Mouse (Mus musculus) erythroblast, adult 5-6 weeks (primary cell): ENCODE measurements around the gene Sgcd. TPM values are rescaled to one million over a fixed set of nuclear protein-coding genes. Genes with fewer than 3 reads are reported as not detected.

ENCODE experiments used
- ATAC-seq: replicated peaks from 2 replicates; pipeline ENCODE4 v1.8.0; 2016; ENCODE audit warnings: moderate number of reproducible peaks, mild to moderate bottlenecking, moderate TSS enrichment, inconsistent platforms; ENCODE audit not compliant: poor library complexity, low FRiP score, severe bottlenecking
- total RNA-seq, 2 experiments: library from RNA; stranded (forward) in 1 of 2; stranded (reverse) in 1 of 2; fragments of 150-400 nt in 1 of 2; fragments of 200-764, 138-1000 nt in 1 of 2; gene quantifications; 2 replicates each; pipeline versions ENCODE4 v1.2.3 to v1.2.4; 2015 to 2017; ENCODE audit warnings: low replicate concordance in 2 of 2

Gene Sgcd
- 0.38 TPM in 1 of 2 replicates, not detected in the other for total RNA-seq (2015; ENCODE audit: low replicate concordance)
- total RNA-seq (2017; ENCODE audit: low replicate concordance), result not detected in 2 replicates

DNA sequence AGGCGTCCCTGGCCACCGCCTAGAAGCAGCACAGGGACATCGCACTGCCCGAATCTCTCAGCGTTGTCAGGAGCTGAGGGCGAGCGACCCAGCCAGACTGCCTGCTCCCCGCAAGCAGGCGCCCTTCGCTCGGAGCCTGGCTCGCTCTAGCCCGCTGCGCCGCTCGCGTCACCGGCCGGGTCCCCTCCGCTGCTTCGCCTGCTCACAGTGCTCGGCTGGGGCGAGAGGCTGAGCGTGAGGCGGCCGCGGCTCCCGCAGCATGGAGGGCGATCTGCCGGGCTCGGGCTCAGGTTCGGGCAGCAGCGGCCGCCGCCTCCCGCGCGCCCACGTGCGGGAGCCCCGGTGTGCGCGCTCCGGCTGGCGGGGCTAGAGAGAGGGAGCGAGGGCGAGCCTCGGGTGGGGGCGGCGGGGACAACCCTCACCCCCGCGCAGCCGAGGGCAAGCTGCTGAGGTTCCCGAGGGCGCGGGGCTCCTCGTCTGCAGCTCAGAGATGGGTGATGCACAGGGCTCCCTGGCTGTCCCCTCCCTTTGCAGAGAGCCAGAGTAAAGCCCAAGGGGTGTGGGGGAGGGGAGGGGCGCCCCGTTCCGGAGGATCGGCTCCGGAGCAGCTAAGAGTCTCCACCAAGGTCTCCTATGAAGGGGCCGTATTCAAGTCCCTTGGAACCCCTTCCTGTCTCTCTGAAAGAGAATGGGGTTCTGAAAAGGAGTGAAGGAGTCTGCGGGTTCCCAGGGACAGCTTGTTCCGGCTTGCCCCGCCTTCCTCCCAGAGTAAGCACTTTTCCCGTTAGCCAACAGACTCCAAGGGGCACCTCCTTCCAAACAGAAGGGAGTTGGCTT lies at the start of gene Sgcd:
Gene Sgcd (minus strand): TSS at position 273 of the 837 bp plus-strand sequence.
- no peak for ATAC-seq

DNA sequence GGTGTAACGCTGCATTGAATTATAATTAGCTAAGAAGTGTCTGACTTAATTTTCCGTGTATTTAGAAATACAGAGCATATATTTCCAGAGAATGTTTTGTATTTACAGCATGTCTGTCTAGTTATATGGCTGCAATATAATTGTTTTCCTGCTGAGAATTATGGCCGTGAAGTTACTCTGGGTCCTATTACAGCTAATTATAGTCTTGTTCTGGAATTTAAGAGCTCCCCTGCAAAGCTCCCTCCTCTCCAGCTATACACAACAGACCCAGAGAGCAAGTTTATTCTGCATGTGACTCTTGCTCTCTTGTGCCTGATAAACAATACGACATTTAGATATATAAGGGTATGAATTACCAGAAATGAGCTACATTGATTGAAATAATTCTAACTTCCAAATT lies 49.3 kb upstream of the Sgcd start:
- ATAC-seq, result no peak

DNA sequence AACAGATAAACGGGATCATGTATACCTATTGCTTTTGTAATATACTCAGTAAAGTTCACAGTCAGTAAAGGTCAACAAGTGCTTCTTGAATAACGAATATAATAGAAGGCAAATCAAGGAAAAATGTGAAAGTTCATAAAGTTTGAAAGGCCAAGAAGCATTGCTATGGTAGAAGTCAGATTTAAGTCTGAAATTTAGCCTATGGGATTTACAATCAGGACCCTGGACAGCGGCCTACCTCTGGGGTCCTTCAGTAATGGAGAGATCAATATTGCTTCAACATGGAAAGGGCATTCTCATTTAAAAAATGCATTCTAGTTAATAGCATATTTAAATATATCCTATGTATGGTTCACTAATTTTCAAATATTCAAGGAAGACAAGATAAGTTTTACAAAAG lies 24.1 kb upstream of the Sgcd start:
- no peak for ATAC-seq

DNA sequence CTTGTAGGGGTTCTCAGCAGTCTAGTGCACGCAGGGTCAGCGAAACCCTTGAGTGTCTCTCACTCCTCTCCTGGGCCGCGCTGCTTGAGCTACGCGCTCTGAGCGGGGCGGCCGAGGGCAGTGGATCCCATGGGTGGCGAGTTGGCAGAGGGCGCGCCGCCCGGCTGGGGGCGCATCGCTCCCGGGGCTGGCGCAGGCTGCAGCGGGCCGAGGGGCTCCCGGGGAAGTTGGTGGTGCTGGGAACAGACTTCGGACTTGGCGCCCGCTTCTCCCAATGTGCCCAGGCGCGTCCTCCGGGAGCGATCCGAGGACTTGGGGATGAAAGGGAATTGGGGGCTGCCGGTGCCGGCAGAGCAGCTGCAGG lies 454 bp downstream of the Sgcd start:
- ATAC-seq, result no peak

GRCm38 (mm10) chr11:47987893-47988267 lies 889 bp downstream of the Sgcd start:
- ATAC-seq, result no peak

- no peak for ATAC-seq
These were observed 1.4 kb downstream of the Sgcd start for GRCm38 (mm10) chr11:47987251-47987892.

GRCm38 (mm10) chr11:47982152-47982551 lies 6.6 kb downstream of the Sgcd start:
- no peak for ATAC-seq

DNA sequence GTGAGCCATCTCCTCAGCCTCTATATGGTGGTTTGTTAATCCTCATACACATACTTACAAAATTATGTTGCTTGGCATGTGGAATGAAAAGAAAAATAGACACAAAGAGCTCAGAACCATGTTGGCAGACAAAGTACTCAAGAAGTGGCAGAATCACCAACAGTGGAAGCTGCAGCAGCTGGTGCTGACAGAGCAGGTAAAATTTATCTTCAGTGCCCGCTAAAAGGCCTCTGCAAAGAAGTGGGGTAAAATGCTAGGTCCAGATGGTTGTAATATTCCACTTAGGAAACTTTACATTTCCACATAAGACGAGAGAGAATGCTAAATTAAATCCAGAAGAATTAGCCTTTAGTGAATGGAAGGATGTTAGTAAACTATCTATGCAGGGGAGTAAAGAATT lies 7.7 kb downstream of the Sgcd start:
- ATAC-seq, result no peak

GRCm38 (mm10) chr11:47953291-47953690 lies 35.5 kb downstream of the Sgcd start:
- ATAC-seq, result no peak

DNA sequence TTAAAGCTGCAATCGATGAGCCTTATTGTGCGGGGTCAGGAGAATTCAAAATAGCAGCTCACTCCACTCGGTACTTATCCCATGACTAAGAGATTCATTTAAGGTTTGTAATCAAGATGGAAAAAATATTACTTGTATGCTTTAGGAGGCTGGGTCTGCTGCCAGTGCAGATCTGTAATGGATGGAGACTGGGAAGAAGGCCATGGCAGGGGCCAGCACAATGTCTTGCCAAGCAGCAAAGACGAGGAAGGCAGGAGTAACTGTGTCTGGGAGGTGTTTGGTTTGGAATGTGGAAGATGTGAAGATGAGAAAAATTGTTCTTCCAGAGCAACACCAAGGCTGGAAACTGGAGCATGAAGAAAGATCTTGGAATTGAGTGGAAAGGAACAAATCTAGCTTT lies 36.4 kb downstream of the Sgcd start:
- ATAC-seq, result no peak

- no peak for ATAC-seq
These were observed 49.0 kb downstream of the Sgcd start for GRCm38 (mm10) chr11:47939795-47940194.

DNA sequence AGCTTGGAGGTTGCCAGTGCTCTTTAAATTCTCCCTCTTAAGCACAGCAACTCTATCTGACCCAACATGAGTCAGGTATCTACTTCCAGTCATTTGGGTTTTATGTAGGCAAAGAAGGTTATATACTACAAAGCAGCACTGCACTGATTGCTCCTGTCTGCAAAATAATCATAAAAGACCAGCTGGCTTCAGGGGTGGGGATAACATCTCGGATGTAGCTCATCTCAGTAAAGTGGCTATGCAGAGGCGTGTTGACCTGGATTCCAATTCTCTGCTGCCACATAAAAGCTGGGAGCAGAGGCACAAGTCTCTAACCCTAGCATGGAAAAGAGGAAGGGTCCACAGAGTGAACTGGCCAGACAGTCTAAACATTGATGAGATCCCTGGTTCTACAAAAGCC lies 71.2 kb downstream of the Sgcd start:
- ATAC-seq, result no peak

GRCm38 (mm10) chr11:47891617-47892172 lies 97.1 kb downstream of the Sgcd start:
- no peak for ATAC-seq

DNA sequence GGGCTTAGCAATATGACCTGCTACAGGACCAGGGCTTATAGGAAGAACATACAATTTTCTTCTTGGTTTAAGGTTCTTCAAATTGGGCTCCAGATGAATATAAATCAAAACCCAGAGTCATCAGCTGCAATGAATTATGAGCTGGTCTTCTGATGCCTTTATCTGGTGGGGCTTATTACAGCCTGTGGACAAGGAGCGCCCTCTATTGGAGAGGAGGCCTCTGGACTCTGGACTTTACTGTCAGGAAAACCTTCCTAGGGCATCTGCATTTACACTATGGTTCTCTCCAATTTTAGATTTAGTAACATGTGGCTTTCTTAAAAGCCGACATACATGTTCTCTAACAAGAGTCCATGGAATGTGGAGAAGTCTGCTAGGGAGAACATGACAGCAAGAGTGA lies 98.5 kb downstream of the Sgcd start:
- no peak for ATAC-seq

GRCm38 (mm10) chr11:47885310-47885709 lies 103.5 kb downstream of the Sgcd start:
- ATAC-seq, result no peak

GRCm38 (mm10) chr11:47883545-47883944 lies 105.2 kb downstream of the Sgcd start:
- ATAC-seq, result no peak

DNA sequence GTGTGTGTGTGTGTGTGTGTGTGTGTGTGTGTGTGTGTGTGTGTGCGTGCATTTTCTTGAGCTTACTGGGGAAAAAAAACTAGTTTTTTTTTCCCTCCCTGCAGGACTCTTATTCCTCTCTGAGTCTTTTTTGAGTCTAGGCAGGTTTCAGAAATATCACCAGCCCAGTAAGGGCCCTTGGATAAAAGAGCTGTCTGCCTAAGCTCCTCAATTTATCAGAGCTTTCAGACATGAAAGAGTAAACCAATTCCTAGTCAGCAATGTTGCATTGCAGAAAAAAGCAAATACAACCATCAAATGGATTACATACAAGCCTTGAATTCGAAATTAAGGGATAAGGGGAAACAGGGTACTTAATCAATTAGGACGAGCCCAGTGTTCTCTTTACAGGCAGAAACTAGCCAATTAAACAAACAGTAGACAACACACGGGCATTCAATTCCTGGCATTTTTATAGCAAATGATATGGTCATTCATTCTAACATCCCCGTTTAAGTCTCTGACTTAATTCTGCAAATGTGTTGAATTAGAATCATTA lies 112.1 kb downstream of the Sgcd start:
- no peak for ATAC-seq

DNA sequence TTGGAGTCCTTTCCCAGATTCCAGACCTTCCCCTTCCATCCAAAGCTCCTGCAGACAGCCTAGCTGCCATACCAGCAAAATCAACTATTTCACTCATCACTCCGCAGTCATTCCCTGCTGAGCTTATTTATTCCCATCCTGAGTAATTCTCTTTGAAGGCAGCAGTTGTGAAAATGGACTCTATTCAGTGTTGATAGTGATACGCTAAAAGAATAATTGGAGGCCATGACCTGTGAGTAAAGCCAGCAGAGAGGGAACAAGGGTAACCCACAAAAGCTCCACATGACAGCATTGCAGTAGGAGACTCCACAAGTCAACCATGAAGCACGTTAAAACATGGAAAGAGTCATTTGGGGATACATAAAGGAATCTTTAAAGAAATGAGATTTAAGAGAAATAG lies 142.9 kb downstream of the Sgcd start:
- no peak for ATAC-seq

- ATAC-seq, result no peak
These were observed 155.5 kb downstream of the Sgcd start for GRCm38 (mm10) chr11:47833283-47833682.

- no peak for ATAC-seq
These were observed 178.5 kb downstream of the Sgcd start for GRCm38 (mm10) chr11:47810307-47810706.
